Mouse (Mus musculus) liver, embryonic 12.5 days (tissue): ENCODE results near the gene Cnst. TPM values are rescaled to one million over a fixed set of nuclear protein-coding genes. Genes with fewer than 3 reads are reported as not detected.

Source experiments
- ATAC-seq: fragments of 200-750 bp; cut with Nextera tagmentation; 2 replicates; pipeline ENCODE4 v1.8.0; 2017; ENCODE audit warnings: moderate number of reproducible peaks, mild to moderate bottlenecking, moderate library complexity
- H3K27ac ChIP-seq: fragments of 300-500 bp; sonication (generic); 2 replicates; pipeline ENCODE4 v1.5.1; 2016; ENCODE audit warnings: mild to moderate bottlenecking
- H3K27me3 ChIP-seq: fragments of 300-500 bp; sonication (generic); replicated peaks from 2 replicates; pipeline ENCODE4 v1.6.1; 2016; ENCODE audit warnings: mild to moderate bottlenecking, moderate library complexity
- H3K36me3 ChIP-seq: fragments of 300-500 bp; sonication (generic); 2 replicates; pipeline ENCODE4 v1.6.1; 2016; ENCODE audit warnings: mild to moderate bottlenecking, moderate library complexity
- H3K4me1 ChIP-seq: fragments of 300-500 bp; sonication (generic); 2 replicates; pipeline ENCODE4 v1.6.1; 2016
- H3K4me2 ChIP-seq: fragments of 300-500 bp; sonication (generic); 2 replicates; pipeline ENCODE4 v1.6.1; 2016; ENCODE audit warnings: mild to moderate bottlenecking, moderate library complexity
- H3K4me3 ChIP-seq: fragments of 300-500 bp; sonication (generic); 2 replicates; pipeline ENCODE4 v1.5.1; 2016; ENCODE audit warnings: mild to moderate bottlenecking, moderate library complexity
- H3K9ac ChIP-seq: fragments of 300-500 bp; sonication (generic); 2 replicates; pipeline ENCODE4 v1.6.1; 2016; ENCODE audit warnings: mild to moderate bottlenecking, moderate library complexity
- H3K9me3 ChIP-seq: fragments of 300-500 bp; sonication (generic); replicated peaks from 2 replicates; pipeline ENCODE4 v1.6.1; 2016; ENCODE audit warnings: mild to moderate bottlenecking, moderate library complexity
- WGBS: fragments of 180-500 bp; shearing (Covaris S2); methylation state at CpG from one replicate; pipeline ENCODE4 v1.1.7; 2016; ENCODE audit not compliant: insufficient replicate concordance; 5-methylcytosine and 5-hydroxymethylcytosine counted together
- polyA plus RNA-seq: library from polyadenylated mRNA; unstranded; fragments of >200 nt; fragmentation: Nextera tagmentation; extraction: Ambion mirVana; gene quantifications from 2 replicates; pipeline ENCODE4 v1.2.1, GENCODE M21; 2016

Gene Cnst
- polyA plus RNA-seq, 1 experiment from 2014 or later = 18.7 TPM

- Histone ChIP-seq H3K27me3 (peaks cover 9% of the 10 kb centered on the region), H3K4me2 (no peak overlapping the region), H3K4me3 (no peak overlapping the region), H3K36me3 (no peaks in the 10 kb centered on the region), H3K27ac (no peak overlapping the region), H3K4me1 (peaks cover 22% of the 10 kb centered on the region), H3K9me3 (no peaks in the 10 kb centered on the region), H3K9ac (no peak overlapping the region)
- no peak for ATAC-seq
- WGBS = 78% methylated on average over 5 of the region's 5 CpGs
Observed at GRCm38 (mm10) chr1:179651224-179651623, 105.1 kb downstream of the Cnst start.

- Histone ChIP-seq H3K4me1 (peaks cover 4% of the 10 kb centered on the region; the same call in 1 of the 2 replicates), H3K36me3 (no peaks in the 10 kb centered on the region), H3K9me3 (no peaks in the 10 kb centered on the region), H3K27me3 (peaks cover 22% of the 10 kb centered on the region), H3K9ac (no peak overlapping the region), H3K4me2 (no peak overlapping the region), H3K4me3 (no peak overlapping the region), H3K27ac (no peak overlapping the region)
- ATAC-seq = no peak
- WGBS = 75% methylated on average over 5 of the region's 5 CpGs
Observed at GRCm38 (mm10) chr1:179663065-179663464, 116.9 kb downstream of the Cnst start.

- Histone ChIP-seq H3K9ac (no peak overlapping the region), H3K27ac (no peak overlapping the region), H3K36me3 (no peaks in the 10 kb centered on the region), H3K27me3 (peaks cover 35% of the 10 kb centered on the region), H3K9me3 (no peaks in the 10 kb centered on the region), H3K4me2 (no peak overlapping the region), H3K4me3 (no peak overlapping the region), H3K4me1 (peaks cover 17% of the 10 kb centered on the region)
- WGBS = 70% methylated on average over 4 of the region's 4 CpGs
- ATAC-seq = no peak
Observed at GRCm38 (mm10) chr1:179664309-179664930, 118.2 kb downstream of the Cnst start.

GRCm38 (mm10) chr1:179666971-179667370 is 120.8 kb downstream of the Cnst start:
- Histone ChIP-seq H3K4me2 (no peak overlapping the region), H3K36me3 (no peaks in the 10 kb centered on the region), H3K4me3 (no peak overlapping the region), H3K9ac (no peak overlapping the region), H3K27me3 (peaks cover 37% of the 10 kb centered on the region), H3K4me1 (peaks cover 17% of the 10 kb centered on the region), H3K27ac (no peak overlapping the region), H3K9me3 (no peaks in the 10 kb centered on the region)
- 66% methylated on average over 2 of the region's 2 CpGs for WGBS
- ATAC-seq = no peak

GRCm38 (mm10) chr1:179667450-179667849 is 121.3 kb downstream of the Cnst start:
- WGBS = 30% methylated on average over 7 of the region's 7 CpGs
- Histone ChIP-seq H3K4me3 (peak overlapping the region; percentile 68), H3K9me3 (no peaks in the 10 kb centered on the region), H3K4me1 (peaks cover 17% of the 10 kb centered on the region), H3K27me3 (peaks cover 37% of the 10 kb centered on the region), H3K9ac (peak overlapping the region; percentile 70), H3K4me2 (peak overlapping the region; percentile 94), H3K27ac (no peak overlapping the region), H3K36me3 (no peaks in the 10 kb centered on the region)
- no peak for ATAC-seq

- Histone ChIP-seq H3K9ac (peak within 1 kb of the TSS; percentile 70), H3K4me3 (peak within 1 kb of the TSS; percentile 68), H3K4me1 (peaks cover 17% of the 10 kb centered on the region), H3K4me2 (peak within 1 kb of the TSS; percentile 94), H3K27me3 (peaks cover 37% of the 10 kb centered on the region), H3K36me3 (no peaks in the 10 kb centered on the region), H3K27ac (no peak within 1 kb of the TSS; the same call in 1 of the 2 replicates), H3K9me3 (no peaks in the 10 kb centered on the region)
- under 1% methylated on average over 80 of the region's 84 CpGs for WGBS
- ATAC-seq = peak; percentile 87
Observed at GRCm38 (mm10) chr1:179668013-179668805, 122.0 kb downstream of the Cnst start, which contains the start of gene Sccpdh. Gene Sccpdh (plus strand): TSS chr1:179668210.

GRCm38 (mm10) chr1:179668836-179669537 is 122.8 kb downstream of the Cnst start:
- Histone ChIP-seq H3K9me3 (no peaks in the 10 kb centered on the region), H3K4me3 (peak overlapping the region; percentile 68), H3K4me1 (peaks cover 17% of the 10 kb centered on the region), H3K27me3 (peaks cover 37% of the 10 kb centered on the region), H3K9ac (peak overlapping the region; percentile 70), H3K36me3 (no peaks in the 10 kb centered on the region), H3K27ac (no peak overlapping the region), H3K4me2 (peak overlapping the region; percentile 94)
- no peak for ATAC-seq
- WGBS = 34% methylated on average over 12 of the region's 12 CpGs

GRCm38 (mm10) chr1:179674355-179674754 is 128.2 kb downstream of the Cnst start:
- Histone ChIP-seq H3K27me3 (peaks cover 3% of the 10 kb centered on the region; the same call in 1 of the 2 replicates), H3K36me3 (peaks cover 5% of the 10 kb centered on the region; the same call in 1 of the 2 replicates), H3K4me3 (no peak overlapping the region), H3K9ac (no peak overlapping the region), H3K27ac (no peak overlapping the region), H3K9me3 (no peaks in the 10 kb centered on the region), H3K4me1 (peaks cover under 1% of the 10 kb centered on the region; the same call in 1 of the 2 replicates), H3K4me2 (no peak overlapping the region)
- ATAC-seq = no peak
- WGBS = 57% methylated on average over 3 of the region's 3 CpGs

GRCm38 (mm10) chr1:179677031-179677430 is 130.9 kb downstream of the Cnst start:
- H3K4me3 ChIP-seq = no peak overlapping the region
- H3K27me3 ChIP-seq = no peaks in the 10 kb centered on the region; the same call in 1 of the 2 replicates
- no peak overlapping the region for H3K9ac ChIP-seq
- ATAC-seq = no peak
- no peaks in the 10 kb centered on the region for H3K4me1 ChIP-seq
- peaks cover 10% of the 10 kb centered on the region; the same call in 1 of the 2 replicates for H3K36me3 ChIP-seq
- no peak overlapping the region for H3K4me2 ChIP-seq
- no peak overlapping the region for H3K27ac ChIP-seq
- WGBS = 76% methylated on average over 2 of the region's 2 CpGs
- H3K9me3 ChIP-seq = no peaks in the 10 kb centered on the region
